Mouse (Mus musculus) kidney, adult 11 months (tissue): ENCODE results near the gene Slco3a1.
A peak's percentile ranks its signal among the peaks of the same experiment; 100 is the strongest.

ENCODE experiments used
- DNase-seq: peaks from one replicate; pipeline ENCODE4 v3.0.0; 2022

Slco3a1 gene

DNA sequence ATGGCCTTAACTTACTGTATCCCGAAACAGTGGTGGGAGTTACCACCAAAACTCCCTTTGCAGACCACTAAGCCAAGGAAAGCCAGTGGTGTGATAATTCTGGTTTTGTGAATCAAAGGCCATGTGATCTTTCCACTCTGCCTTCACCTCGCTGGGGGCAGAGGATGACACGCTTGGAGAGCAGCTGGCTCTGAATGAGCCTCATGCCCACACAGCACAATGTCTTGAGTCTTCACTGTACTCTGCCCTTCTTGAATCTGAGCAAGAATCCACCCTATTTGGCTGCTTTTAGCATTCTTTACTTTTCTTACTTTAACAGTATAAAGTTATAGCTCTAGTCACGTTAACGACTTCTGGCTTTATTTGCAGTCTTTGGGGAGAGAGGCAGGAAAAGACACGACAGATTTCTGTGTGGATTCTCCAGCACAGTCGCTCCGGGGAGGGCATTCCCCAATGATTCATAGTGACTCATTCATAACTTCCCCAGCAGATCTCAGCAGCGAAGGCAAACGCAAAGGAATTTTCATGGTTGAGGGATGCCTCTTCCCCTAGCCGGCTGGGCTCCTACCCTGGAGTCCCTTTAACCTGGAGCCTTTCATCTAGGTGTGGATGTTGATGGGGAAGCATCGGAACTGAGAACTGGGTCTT, 178.1 kb downstream of the Slco3a1 start:
- DNase-seq: peak; percentile 64

DNA sequence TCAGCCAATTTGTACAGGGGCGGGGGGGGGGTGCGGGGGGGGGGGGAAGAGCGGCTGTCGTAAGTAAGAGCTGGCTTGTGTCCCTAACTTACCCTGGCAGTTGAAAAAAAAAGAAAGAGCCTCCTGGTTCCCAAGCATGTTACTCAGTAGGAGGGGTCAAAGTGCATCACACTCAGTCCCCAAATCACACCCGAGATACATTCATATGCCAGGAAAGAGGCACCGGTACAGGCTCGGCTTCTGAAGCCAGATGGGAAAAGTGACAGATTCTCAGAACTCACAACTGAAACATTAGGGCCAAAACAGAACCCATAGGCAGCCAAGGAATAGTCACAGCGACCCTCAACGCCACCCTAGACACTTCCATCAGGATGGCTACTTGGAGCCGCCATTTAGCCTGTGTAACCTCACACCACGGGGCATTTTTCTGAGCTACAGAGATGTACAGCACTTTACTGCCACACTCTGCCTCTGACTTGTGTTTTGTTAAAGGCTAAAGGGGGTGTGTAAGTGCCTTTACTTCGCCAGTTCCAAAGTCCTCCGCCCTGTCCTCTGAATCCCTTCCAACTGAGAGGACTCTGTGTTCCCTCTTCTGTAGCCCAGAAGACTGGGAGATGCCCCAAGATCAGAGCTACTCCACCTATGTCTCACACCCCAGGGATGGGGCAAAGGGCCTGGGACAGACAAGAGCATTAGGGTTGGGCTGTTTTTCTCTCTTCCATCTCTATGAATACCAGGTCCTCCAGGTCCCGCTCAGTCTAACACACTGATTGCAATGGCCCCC, 179.2 kb downstream of the Slco3a1 start:
- DNase-seq: peak; percentile 74

DNA sequence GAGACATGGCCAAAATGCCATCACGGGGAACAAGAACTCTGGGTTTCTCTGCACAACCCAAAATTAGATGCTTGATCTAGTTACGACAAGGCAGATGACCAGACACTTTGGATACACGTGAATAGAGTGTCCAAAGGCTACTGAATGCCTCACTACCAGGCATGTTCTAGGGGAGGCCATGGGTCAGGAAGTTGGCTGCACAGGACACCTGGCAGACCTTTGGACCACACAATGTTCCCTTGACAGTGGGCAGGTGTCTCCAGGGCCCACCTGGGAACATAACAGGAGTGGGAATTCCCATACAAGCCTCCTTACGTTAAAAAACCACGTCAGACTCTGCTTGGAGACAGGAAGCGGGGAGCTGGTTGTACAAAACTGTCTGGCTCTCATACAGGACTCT, 181.5 kb downstream of the Slco3a1 start:
- DNase-seq: peak; percentile 58

DNA sequence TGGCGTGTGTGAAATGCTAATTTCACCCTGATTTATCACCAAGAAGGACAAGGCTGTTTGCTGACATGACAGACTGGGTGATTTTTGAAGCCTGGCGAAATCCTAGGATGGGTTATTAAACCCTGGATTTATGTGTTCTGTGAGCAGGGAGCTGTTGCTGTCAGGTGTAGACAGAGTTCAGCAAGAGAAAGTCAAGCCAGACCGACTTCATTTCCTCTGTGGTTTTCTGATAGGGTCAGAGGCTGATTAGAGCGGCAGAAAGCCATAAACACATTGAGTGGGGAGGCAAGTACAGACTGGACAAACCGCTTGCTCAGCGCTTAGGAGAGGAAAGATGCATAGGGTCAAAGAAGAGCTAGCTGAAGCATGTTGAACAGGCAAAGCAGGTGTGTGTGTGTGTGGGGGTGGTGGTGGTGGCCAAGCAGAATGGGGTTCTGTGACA, 182.4 kb downstream of the Slco3a1 start:
- DNase-seq: no peak

DNA sequence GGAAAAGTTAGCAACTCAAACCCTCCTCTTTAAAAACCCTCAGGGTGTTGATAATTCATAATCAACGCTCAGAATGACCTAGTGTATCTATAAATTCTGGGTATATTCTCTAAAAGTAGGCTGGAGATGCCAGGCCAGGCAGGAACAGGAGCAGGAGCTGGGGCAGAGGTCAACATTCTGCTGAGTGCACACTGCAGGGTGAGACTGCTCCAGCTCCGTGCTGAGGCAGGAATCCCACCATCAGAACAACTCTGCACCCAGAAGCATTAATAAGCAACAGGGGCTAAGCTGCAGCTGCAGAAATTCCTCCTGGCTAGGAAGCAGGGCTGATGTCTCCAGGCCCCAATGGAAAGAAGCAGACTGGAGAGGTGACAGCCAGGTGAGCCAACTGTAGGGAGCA, 182.9 kb downstream of the Slco3a1 start:
- no peak for DNase-seq

DNA sequence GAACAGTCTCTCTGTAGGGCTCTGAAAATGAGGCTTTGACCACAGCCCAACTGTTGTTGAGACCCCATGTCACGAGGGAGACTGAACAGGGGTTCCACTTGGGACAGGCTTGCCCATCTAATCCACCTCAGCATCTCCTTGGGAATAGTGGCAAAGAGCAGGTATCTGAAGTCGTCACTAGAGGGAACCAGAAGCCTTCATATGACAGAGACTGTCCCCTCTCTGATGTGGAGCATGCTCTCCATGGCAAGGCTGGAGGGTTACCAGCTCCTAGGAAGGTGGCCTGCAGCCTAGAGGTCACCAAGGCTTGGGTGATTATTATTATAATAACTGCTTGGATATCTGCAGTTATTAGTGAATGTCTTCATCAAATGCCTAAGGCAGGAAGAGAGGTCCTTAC, 183.4 kb downstream of the Slco3a1 start:
- DNase-seq: peak; percentile 50

DNA sequence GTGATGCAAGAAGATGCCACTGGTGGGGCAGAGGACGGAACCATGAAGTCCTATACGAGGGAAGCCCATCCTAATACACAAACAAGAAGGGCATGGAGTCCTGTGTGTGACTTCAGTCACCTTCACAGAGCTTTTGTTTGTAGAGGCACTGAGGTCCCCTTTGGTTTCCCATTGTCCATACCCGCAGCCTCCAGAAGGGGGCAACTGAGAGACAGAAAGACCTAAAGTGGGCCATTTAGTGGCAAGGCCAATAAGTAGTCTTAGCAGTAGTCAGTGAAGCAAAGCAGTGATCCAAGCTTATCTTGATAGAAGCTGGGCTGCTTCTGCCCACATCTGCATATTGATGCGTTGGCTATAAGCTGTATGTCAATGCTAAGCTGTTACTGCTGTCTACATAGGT, 184.9 kb downstream of the Slco3a1 start:
- no peak for DNase-seq

DNA sequence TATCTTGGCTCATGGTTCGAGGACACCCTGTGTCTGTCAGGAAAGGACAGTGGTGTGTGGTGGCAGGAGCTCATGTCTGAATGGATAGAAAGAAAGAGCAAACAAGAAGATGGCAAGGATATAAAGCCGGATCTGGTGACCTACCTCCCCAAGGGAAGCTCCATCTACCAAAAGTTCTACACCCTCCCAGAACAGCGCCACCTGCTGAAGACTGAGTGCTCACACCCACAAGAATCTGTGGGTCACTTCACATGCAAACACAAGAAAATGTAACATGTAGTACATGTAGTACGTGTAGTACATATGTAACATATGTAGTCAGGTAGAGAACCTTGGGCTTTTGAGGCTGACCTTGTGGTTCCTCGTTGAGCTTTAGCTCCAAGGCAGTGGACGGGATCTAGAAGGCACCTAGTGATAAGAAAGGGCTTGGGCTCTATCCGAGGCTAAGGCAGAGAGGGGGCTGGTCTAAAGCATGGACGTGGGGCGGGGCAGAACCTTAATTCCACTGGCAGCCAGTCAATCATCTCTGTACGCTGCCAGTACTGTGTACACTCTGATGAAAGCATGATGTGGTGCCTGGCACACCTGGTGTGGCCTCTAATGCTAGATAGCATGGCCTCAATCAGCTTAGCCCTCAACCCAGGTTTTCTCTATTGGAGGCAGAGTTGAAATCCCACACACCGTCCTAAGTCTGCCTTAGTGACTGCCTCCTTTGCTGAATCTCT, 186.2 kb downstream of the Slco3a1 start:
- no peak for DNase-seq

DNA sequence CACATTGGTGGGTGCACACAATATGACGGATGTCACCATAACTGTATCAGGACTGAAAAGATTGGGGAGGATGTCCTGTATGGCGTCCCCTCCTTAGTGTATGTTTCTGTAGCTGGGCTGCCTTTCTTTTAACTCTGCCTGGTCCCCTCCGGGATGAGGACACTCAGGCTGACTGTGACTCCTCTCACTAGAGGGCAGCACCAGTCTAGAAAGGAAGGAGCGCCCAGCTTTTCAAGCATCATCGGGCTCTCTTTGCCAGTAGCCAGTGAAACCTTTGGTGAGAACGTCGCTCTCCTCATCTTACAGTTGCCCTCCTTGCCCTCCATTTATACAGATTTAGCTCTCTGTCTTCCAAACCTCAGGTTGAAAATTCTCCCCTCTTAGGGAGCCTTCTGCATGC, 187.2 kb downstream of the Slco3a1 start:
- DNase-seq: no peak

DNA sequence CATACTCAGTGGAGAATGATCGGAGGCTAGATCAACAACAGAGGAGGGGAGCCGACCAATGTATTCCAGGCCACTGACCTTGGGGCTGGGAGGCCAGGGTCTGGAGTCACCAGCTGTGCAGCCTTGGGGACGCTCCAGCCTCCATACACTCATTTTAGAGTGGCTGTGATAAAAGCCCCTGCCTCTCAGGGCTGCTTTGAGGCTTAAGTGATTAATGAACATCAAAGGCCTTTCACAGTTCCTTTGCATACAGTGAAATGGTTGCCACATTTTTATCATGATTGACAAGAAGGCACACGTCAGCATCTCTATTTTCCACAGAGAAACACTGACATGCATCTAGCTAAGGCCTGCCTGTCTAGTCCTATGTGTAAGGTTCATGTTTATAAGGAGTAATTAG, 189.0 kb downstream of the Slco3a1 start:
- DNase-seq: no peak

DNA sequence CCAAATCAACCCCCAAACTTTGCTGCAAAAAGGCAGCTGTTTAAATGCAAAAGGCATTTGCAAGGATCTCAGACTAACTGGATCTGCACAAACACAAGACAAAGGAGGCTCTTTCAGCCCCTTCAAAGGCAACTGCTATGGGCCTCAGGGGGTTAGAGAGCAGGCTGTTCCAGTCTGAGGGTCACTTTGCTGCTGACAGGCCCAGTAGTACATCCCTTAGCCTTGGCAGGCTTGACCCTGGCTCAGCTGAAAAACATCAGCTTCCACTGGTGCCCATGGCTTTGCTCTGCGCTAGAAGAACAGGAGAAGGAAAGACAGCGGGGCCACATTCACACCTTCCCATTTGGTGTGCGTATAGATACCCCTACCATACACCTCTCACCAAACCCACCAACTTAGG, 189.6 kb downstream of the Slco3a1 start:
- no peak for DNase-seq

DNA sequence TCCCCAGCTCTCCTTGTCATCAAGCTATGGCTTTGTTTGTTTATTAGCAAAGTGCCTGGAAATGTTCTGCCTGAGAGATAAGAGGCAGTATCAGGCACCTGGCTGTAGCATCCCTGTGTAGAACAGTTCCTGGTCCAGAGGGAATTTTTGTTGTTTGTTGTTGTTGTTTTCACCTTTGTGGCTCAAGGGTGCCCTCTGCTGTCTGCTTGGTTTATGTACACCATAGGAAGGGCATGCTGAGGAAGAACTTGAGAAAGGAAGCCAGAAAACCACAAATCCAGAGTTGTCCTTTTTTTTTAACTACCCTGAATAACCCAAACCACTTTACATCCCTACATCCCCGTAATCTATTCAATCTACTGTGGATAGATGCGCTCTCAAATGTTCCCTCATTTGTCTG, 191.1 kb downstream of the Slco3a1 start:
- no peak for DNase-seq

DNA sequence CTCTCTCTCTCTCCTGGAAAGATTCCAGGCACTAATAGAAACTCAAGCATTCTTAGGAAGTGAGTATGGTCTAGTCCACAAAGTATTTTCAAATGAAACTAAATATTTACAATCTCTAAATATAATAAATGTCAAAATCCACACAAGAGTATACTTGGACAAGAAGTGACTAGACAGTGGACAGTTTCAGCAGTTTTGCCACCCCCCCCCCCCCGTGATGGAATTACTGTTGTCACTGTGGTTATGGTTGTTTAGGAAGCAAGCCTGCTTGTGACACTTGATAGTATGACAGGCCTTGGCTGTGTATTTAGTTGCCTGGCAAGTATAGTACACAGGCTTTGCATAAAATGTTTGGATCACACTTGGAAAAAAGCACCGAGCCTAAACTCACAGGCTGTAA, 192.9 kb downstream of the Slco3a1 start:
- DNase-seq: no peak

DNA sequence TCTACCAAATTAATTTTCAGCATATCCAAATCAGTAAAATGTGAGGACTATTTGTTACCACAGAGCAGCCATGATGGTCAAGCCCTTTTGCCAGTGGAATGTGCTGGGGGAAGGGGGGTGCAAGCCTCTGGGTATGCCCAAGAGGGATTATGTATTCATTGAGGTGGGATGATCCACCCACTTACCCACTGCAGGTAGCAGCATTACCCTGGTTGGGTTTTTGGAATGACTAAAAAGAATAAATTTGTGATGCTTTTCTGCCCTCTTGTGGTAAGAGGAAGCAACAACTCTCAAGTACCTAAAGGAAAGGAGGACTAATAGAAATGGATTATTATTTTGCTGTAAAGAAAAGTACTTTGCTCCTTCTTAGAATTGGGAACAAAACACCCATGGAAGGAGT, 197.6 kb downstream of the Slco3a1 start:
- DNase-seq: no peak

DNA sequence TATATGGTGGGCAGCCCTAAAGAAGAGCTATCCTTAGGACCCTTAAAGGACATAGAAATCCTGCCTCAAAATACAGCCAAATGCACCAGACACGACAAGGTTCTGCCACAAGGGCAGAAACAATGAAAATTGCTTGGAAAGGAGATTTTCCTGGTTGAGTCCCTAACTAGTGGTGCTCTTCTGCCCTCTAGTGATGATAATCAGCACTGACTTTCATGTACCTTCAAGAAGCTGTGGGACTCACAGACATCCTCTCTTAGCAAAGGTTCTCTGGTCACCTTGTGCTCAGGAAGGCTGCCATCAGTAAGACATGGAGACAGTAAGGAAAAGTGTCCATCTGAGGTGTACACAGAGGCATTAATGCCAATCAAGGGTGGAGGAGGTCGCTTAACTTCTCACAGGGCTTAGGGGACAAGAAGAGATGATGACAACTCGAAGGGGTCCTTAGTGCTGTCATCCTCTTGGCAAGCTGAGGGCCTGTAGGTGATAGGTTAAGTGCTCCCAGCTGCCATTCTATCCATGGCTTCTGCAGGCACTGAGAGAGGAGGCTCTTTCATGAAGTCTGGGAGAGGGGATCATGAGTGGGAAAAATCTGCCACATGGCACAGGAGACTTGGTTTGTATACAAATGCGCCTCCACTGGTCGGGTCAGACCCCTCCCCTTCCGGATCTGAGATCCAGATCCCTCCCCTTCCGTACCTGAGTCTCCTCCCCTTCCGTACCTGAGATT, 199.9 kb downstream of the Slco3a1 start:
- no peak for DNase-seq

DNA sequence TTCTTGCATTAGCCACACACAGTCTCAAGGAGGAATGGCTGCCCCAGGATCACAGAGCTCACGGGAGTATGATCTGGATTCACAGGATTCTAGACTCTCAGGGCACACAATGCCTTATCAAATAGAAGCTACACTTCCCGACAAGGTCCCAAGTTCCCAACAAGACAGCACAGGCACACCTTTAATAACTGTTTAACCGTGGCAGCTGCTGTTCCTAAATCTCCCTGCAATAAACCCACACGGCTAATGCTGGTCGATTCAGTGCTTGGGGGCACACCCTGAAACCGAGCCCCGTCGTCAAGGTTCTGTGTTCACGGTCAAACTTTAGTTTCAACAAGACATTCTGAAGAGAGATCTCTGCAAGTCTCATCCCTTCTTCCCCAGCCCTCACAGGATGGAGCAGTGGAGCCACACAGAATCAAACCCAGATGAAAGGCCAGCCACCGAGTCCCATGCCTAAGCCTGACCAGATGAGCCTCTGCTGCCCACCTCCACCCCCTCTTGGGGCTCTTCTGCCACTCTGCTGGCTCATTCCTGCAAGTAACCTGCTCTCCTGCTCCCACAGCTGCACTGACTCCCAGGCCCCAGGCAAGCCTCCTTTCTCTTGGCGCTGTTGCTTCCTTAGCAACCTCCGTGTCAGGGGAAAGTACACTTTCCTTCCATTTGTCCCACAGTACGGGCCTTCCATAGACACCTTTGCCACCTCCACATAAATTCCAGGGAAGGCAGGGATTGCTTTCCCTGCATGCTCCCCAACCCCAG, 200.7 kb downstream of the Slco3a1 start:
- DNase-seq: no peak

DNA sequence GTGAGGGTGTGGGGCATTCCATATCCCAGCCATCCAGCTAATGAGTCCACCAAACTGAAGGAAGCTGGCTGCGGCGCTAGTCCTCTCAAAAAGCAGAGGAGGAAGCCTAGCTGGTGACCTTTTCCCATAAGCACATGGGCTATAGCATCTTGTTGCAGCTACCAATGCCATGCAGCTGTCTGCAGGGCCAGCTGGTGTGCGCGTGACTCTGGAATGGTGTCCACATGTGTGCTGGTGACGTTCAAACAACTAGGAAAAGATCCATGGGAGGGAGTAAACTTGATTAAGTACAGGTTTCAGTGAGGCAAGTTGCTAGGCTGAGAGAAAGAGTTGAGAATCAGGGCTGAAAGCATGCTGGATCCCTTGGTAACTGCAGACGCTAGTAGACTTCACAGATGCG, 201.3 kb downstream of the Slco3a1 start:
- no peak for DNase-seq

DNA sequence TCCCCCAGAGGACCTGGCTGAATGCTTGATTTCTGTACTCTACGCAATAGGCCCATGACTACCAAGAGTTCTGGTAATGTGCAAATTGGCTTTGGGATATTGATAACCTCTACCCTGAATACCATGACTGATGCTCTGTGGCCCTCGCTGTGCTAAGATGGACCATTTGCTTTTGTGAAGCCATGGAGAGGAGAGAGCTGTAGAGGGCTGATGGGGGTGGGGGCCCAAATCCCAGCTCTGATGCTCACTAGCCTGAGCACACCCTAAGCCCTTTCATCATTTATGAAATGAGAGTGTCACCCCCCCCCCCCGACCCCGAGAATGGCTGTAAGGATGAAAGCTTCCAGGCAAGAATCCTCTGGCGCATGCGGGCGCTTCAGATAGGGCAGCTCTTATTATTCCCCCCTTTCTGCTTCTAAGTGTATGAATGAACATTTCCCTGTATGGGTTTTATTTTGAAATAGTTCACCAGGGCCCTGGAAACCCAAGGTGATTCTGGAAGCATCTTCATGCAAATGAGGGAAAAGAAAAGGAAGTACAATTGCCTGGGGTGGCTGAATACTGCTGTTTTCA, 206.2 kb downstream of the Slco3a1 start:
- DNase-seq: no peak

DNA sequence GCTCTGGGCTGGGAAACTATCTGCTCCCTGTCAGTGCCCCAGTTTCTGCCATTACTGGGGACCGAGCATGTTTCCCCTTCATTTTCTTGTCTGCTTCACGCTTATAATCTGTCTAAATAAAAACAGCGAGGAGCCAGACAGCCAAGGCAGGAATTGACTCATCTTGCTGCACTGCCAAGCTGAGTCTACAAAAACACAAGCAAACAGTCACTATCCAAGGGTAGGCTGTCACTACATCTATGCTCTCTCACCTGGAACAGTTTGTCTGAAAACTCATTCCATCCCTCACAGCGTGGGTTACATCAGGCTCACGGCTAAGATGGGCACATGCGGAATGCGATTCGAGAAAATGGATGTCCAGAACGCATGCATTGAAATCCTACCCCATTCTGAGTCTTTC, 207.6 kb downstream of the Slco3a1 start:
- DNase-seq: no peak

DNA sequence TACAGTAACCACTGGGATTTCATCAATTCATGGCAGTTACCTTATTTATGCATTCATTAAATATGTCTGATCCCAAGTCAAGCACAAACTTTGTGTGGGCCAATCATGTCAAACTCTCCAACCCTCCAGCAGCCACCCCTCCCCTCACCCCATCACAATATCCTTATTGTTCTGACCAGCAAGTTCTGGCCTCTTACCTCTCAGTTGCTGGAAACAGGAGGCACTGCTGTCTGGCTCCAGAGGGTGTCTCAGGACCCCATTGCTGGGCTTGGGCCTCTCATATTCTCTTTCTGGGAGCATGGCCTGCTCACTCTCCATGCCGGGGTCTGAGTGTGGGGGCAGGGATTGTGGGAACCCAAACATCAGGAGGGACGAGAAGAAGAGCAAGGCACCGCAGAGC, 208.1 kb downstream of the Slco3a1 start:
- no peak for DNase-seq

DNA sequence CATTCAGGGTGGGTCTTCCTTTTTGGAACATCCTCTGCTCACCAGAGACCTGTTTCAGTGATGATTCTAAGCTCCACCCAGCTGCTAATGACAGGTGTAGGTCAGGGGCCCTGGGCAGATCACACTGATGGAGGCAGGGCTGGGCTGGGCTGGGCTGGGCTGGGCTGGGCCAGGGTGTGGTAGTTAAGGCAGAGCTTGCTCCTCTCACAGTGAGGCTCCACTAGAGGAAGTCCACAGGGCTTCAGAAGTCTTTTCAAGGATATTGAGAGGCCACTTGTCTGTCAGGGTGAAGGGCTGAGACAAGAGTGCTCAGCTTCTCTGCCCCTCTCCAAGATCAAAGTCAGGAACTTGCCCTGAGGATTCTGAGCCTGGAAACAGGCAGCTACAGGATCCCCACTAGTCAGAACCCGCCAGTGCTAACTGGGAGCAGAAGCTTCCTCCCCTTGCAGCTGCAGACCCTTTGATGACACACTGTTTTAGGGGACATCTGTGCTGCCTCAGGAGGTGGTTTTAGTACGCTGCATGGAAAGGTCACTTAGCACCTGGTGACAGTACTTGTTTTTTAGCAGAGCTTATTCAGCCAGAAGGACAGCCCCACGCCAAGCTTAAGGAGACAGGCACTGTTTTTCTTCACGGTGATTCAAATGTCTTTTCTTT, 213.3 kb downstream of the Slco3a1 start:
- DNase-seq: no peak
